Mouse (Mus musculus): ENCODE results near the gene Dlg4. TPM values are rescaled to one million over a fixed set of nuclear protein-coding genes. Genes with fewer than 3 reads are reported as not detected.

Gene Dlg4
- total and polyA plus RNA-seq, 3 experiments, result 6.8 to 15.3 (median 7.3) TPM

DNA sequence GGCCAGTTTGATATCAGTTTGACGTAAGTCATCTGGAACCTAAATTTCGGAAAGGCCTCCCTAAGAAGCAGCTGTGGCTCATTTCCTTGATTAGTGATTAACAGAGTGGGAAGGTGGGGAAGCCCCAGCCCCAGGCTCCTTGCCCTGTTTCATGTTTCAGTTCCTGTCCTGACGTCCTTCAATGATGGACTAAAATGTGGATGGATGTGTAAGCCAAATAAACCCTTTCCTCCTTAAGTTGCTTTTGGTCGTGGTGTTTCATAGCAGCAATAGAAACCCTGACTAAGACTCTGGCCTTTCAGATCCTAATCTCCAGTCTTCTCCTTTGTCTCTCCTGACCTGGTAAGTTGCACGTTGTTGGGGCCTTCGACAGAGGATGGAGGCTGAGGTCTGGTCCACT is 46.5 kb upstream of the Dlg4 start:
- H3K9me3 ChIP-seq (replicated peaks; ENCODE audit: low read length), result peaks cover 17% of the 10 kb centered on the region
- DNase-seq (ENCODE audit: extremely low read depth), result peak; percentile 80
- in situ Hi-C loops (cut with MboI; ENCODE audit: low pct_ligation_motif_present, low pct_unique_long_range_greater_than_20kb, low sequenced_read_pairs) (no loop called here), dilution Hi-C loops (cut with MboI; ENCODE audit: extremely low pct_ligation_motif_present, extremely low pct_unique_long_range_greater_than_20kb, low sequenced_read_pairs) (no loop called here)
- TF ChIP-seq NRF1 (IDR thresholded peaks at IDR 0.05; ENCODE audit: low read depth, low read length) (no peak), HCFC1 (IDR thresholded peaks at IDR 0.05; ENCODE audit: low read depth, low read length) (no peak; the same call in 1 of the 2 replicates), MAFK (IDR thresholded peaks at IDR 0.05; ENCODE audit: insufficient replicate concordance, low read length) (no peak), SIN3A (IDR thresholded peaks at IDR 0.05; ENCODE audit: low read length) (peak; percentile 37; the same call in 1 of the 2 replicates), ELF1 (IDR thresholded peaks at IDR 0.05; ENCODE audit: low read depth, low read length) (peak; percentile 31), MXI1 (IDR thresholded peaks at IDR 0.05; ENCODE audit: low read depth, low read length) (no peak), JUND (conservative IDR thresholded peaks at IDR 0.05; ENCODE audit: low read depth, low read length) (no peak; the same call in 1 of the 2 replicates), UBTF (IDR thresholded peaks at IDR 0.05; ENCODE audit: low read depth, low read length) (no peak), RCOR1 (conservative IDR thresholded peaks at IDR 0.05; ENCODE audit: low read depth, low read length) (no peak; the same call in 1 of the 2 replicates), ZMIZ1 (IDR thresholded peaks at IDR 0.05; ENCODE audit: low read depth, low read length) (no peak), USF1 (IDR thresholded peaks at IDR 0.05; ENCODE audit: low read depth, low read length) (no peak), E2F4 (IDR thresholded peaks at IDR 0.05; ENCODE audit: insufficient replicate concordance, low read depth, low read length) (no peak), CHD1 (IDR thresholded peaks at IDR 0.05; ENCODE audit: low read depth, low read length) (no peak), USF2 (conservative IDR thresholded peaks at IDR 0.05; ENCODE audit: low read depth, low read length) (no peak), MAX (IDR thresholded peaks at IDR 0.05; ENCODE audit: low read length) (peak; percentile 63; the same call in 1 of the 2 replicates), POLR2AphosphoS2 (IDR thresholded peaks at IDR 0.05; ENCODE audit: low read depth, low read length) (peak; percentile 52; the same call in 1 of the 2 replicates), ZKSCAN1 (IDR thresholded peaks at IDR 0.05; ENCODE audit: borderline replicate concordance, low read depth, low read length) (no peak), MEF2A (IDR thresholded peaks at IDR 0.05; ENCODE audit: borderline replicate concordance, low read depth, low read length) (peak; percentile 80), RAD21 (IDR thresholded peaks at IDR 0.05; ENCODE audit: low read depth, low read length) (no peak), SMC3 (IDR thresholded peaks at IDR 0.05; ENCODE audit: low read depth, low read length) (no peak), JUN (IDR thresholded peaks at IDR 0.05; ENCODE audit: insufficient read depth, low read depth, low read length) (peak; percentile 33; the same call in 1 of the 2 replicates), ZC3H11A (IDR thresholded peaks at IDR 0.05; ENCODE audit: low read depth, low read length) (no peak), ETS1 (conservative IDR thresholded peaks at IDR 0.05; ENCODE audit: low read depth, low read length) (peak; percentile 74; the same call in 1 of the 2 replicates), ZNF384 (IDR thresholded peaks at IDR 0.05; ENCODE audit: low read depth, low read length) (no peak), TCF12 (IDR thresholded peaks at IDR 0.05; ENCODE audit: low read depth, low read length) (peak; percentile 70), IRF4 (IDR thresholded peaks at IDR 0.05; ENCODE audit: low read depth, low read length) (peak; percentile 96), MAZ (IDR thresholded peaks at IDR 0.05; ENCODE audit: low read depth, low read length) (no peak), BHLHE40 (IDR thresholded peaks at IDR 0.05; ENCODE audit: low read depth, low read length) (no peak; the same call in 1 of the 2 replicates), CTCF (conservative IDR thresholded peaks at IDR 0.05 in 1 of 2, IDR thresholded peaks at IDR 0.05 in 1 of 2; ENCODE audit: low read depth in 2 of 2, low read length in 2 of 2) (no peak), PAX5 (IDR thresholded peaks at IDR 0.05; ENCODE audit: low read length) (no peak), POLR2A (IDR thresholded peaks at IDR 0.05; ENCODE audit: low read depth, low read length) (no peak), TBP (conservative IDR thresholded peaks at IDR 0.05; ENCODE audit: low read depth, low read length) (no peak), NELFE (IDR thresholded peaks at IDR 0.05; ENCODE audit: low read depth, low read length) (no peak), KAT2A (IDR thresholded peaks at IDR 0.05; ENCODE audit: insufficient replicate concordance, low read length) (no peak), MYC (IDR thresholded peaks at IDR 0.05; ENCODE audit: low read depth, low read length) (peak; percentile 65), CHD2 (IDR thresholded peaks at IDR 0.05; ENCODE audit: low read length) (no peak), GABPA (IDR thresholded peaks at IDR 0.05; ENCODE audit: insufficient replicate concordance, low read depth, low read length) (no peak), EP300 (IDR thresholded peaks at IDR 0.05; ENCODE audit: low read length) (peak; percentile 96)
- no peak overlapping the region for H3K9ac ChIP-seq (ENCODE audit: insufficient read depth, low read depth)
- H3K36me3 ChIP-seq (replicated peaks in 1 of 2; ENCODE audit: control insufficient read depth in 1 of 2, insufficient read depth in 1 of 2, low read length in 1 of 2), result peaks cover 42 to 68% of the 10 kb centered on the region in 2 experiments
- H3K4me1 ChIP-seq (ENCODE audit: control insufficient read depth in 1 of 2, insufficient read depth in 2 of 2), result peaks cover 14 to 49% of the 10 kb centered on the region in 2 experiments
- no peaks in the 10 kb centered on the region for H3K27me3 ChIP-seq (replicated peaks)
- peak overlapping the region; percentile 81 for H3K27ac ChIP-seq (ENCODE audit: insufficient read depth, low read depth)
- 0 out of 2 replicates have a peak, but pooled peaks cover 2% of the 10 kb centered on the region for H3K79me2 ChIP-seq (replicated peaks; ENCODE audit: control insufficient read depth, extremely low read depth, insufficient read depth, poor library complexity, severe bottlenecking)
- peak overlapping the region; percentile 52 for H3K4me2 ChIP-seq (ENCODE audit: insufficient read depth, low read depth, poor library complexity, severe bottlenecking)
- peak overlapping the region in 1 of 3 experiments; percentile 1 for H3K4me3 ChIP-seq (replicated peaks in 1 of 3; ENCODE audit: low read depth in 2 of 3, low read length in 2 of 3, poor library complexity in 1 of 3)

Measured in CH12.LX (cell line).